Mouse (Mus musculus): ENCODE data around the gene Alg10b.
"Not testable (repeated sequence)": the region's sequence is repeated elsewhere in the genome, so short reads cannot be mapped to it uniquely, and the experiment has no call there.

Alg10b gene

DNA sequence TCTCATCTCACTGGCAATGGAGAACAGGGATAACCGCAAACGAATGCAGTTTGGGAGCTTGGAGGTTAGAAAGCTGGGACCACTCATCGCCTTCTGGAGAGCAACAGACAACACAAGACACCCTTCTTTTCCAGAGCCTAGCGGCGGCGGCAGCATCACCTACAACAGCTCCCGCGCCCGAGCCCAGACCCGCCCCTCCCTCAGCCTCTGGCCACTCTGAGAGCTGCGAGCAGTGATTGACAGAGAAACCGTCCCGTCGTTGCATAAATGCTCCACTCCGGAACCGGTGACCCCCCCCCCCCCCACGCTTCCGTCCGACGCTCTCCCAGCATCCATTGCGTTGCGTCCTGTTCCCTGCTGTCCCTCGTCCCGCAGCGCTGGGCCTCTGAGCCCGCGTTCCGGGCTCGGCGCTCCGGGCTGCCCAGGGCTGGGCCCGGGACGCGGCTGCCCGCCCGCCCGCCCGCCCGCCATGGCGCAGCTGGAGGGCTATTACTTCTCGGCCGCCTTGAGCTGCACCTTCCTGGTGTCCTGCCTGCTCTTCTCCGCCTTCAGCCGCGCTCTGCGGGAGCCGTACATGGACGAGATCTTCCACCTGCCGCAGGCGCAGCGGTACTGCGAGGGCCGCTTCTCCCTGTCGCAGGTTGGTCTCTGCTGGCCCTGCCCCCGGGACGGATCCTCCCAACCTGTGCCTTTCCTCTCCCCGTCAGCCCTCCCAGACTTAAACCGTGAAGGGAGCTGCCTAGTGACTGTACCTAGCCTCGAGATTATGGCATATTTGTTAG is at the start of gene Alg10b:
Alg10b (plus strand) TSS at position 343 of the 782 bp plus-strand sequence.
- DNase-seq (ENCODE audit: low spot score in 2 of 2) = peak; percentile 61 to 66

- DNase-seq (ENCODE audit: low spot score in 2 of 2) = not testable (repeated sequence)
Measured at GRCm38 (mm10) chr15:90183108-90183507, 41.0 kb upstream of the Alg10b start.

DNA sequence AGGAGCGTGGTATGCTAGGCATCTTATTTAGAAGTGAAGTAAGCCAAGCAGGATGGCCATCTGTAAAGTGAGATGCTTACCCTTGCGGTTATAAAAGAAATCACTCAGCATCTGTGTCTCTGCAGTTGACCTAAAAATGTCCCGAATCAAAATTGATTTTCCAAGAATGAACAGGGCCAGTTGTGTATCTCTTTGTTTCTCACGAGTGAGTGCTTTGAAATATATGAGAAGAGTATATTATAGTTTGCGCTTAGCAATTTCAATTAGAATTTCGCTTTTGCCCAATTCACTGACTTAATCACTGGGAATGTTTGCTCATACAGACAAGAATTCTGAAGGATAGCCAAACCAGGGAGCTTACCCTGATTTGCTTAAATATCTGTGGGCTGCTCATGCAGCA is 40.6 kb upstream of the Alg10b start:
- no peak for DNase-seq (ENCODE audit: low spot score in 2 of 2)

- DNase-seq (ENCODE audit: low spot score in 2 of 2) = no peak
Measured at GRCm38 (mm10) chr15:90184743-90185142, 39.4 kb upstream of the Alg10b start.

- no peak for DNase-seq (ENCODE audit: low spot score in 2 of 2)
Measured at GRCm38 (mm10) chr15:90189477-90189876, 34.6 kb upstream of the Alg10b start.

- DNase-seq (ENCODE audit: low spot score in 2 of 2) = no peak
Measured at GRCm38 (mm10) chr15:90213946-90214345, 10.2 kb upstream of the Alg10b start.

DNA sequence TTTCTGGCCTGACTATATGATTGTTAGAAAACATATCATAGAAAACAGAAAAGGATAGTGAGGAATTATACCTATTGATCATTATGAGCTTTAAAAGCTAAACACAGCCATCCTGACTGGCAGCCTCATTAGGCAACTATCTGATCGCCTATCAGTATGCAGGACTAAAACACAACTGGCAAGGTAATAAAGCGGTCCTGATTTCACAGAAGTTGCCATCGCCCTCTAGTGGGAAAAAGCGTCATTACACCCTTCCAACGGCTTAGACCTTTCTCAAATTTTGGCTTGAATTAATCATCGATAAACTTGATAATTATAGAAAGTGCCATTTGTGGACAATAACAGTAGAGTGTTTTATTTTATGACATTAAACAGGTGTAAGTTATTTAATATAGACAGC is 9.2 kb upstream of the Alg10b start:
- peak; percentile 24 to 43 for DNase-seq (ENCODE audit: low spot score in 2 of 2)

DNA sequence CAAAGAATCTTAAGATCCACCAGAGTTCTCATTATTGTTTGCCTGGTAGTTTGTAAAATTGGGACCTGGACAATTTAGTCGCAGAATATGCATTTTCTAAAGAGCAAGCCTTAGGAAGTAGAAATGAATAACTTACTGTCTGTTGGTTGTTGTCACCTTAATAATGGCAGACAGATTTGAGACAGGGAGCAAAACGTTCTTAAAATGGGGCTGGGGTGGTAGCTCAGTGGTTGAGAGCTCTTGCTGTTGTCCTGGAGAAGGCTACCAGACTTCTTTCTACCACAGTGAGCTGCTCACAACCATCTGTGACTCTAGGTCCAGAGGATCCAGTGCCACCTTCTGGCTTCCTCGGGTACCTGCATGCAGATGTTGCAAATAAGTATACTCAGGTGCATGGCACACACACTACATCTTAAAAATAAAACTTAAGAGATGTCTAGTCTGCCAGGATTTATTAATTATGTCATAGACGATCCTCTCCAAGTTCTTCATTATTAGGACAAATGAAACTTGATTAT is 1.0 kb downstream of the Alg10b start:
- peak; percentile 32 to 41 for DNase-seq (ENCODE audit: low spot score in 2 of 2)

- no peak for DNase-seq (ENCODE audit: low spot score in 2 of 2)
Measured at GRCm38 (mm10) chr15:90237657-90238056, 13.5 kb downstream of the Alg10b start.

DNA sequence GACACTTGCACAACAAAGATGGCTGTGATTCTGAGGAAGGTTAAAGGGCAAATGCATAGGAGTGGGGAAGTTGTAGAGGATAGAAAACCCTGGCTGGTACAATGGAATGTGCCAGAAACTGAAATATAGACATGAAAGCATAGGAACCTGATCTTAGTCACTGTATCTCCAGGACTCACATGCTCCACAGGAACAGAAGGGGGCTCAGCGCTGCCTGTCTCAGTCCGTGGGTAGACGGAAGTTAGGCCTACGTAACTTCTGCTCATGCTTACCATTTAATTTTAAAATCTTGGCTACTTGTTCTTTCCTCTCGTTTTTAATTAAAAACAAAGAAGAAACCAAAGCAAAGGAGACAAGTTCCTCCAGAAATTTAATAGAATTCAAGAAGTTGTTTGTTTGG is 20.0 kb downstream of the Alg10b start:
- no peak for DNase-seq (ENCODE audit: low spot score in 2 of 2)

DNA sequence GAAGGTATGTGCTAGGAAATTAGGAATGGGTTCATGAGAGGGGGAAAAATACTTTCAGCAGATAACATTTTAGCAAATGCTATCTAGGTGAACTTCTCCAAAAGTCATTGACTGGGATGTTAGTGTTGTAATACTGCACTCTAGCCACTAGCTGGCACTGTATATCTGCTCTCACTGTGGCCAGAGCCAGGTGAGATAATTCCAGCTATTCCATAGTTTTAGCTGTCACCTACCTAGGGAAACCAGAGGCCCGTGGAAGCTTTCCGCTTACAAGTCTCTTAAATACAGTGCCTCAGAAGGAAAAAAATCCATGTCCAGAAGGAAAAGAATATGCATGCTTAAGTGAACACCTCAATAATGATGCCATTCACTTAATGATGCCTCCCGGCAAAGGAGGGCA is 25.6 kb downstream of the Alg10b start:
- no peak for DNase-seq (ENCODE audit: low spot score in 2 of 2)

- no peak for DNase-seq (ENCODE audit: low spot score in 2 of 2)
Measured at GRCm38 (mm10) chr15:90282876-90283275, 58.8 kb downstream of the Alg10b start.

All from natural killer cell, adult 2 months (primary cell).